Mouse (Mus musculus): ENCODE measurements around the gene Osbpl8.
"Not testable (repeated sequence)": the region's sequence is repeated elsewhere in the genome, so short reads cannot be mapped to it uniquely, and the experiment has no call there.

Gene Osbpl8

DNA sequence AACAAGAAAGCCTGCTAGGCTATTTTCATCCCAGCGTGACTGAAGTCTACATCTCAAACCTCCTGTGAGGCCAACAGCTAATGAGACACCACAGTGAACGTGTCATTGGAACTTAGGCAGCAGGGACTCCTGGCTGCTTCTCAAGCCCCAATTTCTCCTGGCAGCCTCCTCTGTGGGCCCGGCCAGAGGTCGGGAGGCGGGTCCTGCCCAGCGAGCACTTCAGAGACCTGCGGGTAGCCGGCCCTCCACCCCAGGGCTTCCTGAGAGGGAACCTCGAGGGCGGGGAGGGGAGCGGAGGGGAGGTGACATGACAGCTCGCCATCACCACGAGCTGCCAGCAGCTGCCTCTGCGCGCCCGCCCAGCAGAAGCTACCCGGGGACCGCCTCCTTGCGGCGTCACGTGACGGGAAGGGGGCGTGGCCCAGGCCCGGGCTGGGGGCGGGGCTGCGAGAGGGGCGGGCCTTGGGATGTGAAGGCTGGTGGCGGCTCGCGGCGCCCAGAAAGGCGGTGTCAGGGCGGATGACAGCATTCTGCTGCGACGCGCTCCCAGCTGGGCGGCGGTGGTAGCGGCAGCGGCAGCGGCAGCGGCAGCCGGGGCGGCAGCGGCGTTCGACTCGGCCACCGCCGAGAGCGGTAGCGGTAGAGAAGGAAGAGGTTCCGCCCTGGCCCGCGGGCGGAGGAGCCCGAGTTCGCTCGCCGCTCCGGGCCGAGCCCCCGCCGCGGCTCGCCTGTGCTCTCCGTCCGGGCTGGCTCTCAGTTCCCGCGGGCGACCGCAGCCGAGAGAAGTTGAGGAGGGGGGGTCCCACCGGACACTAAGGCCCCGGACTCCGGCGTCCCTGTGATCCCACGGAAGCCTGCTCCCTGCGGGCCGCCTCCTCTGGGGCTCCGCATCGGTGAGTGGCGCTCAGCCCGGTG is at the start of gene Osbpl8:
TSS of gene Osbpl8 (plus strand) at position 449 of the 915 bp plus-strand sequence.
- CTCF ChIA-PET: interaction anchor here (0.7 kb wide), 1 partner anchor 57 kb away, joined by 3 read pairs; no protein-coding TSS in a partner anchor

GRCm38 (mm10) chr10:111117198-111117845 is 47.2 kb upstream of the Osbpl8 start:
- CTCF ChIA-PET: no interaction called here

DNA sequence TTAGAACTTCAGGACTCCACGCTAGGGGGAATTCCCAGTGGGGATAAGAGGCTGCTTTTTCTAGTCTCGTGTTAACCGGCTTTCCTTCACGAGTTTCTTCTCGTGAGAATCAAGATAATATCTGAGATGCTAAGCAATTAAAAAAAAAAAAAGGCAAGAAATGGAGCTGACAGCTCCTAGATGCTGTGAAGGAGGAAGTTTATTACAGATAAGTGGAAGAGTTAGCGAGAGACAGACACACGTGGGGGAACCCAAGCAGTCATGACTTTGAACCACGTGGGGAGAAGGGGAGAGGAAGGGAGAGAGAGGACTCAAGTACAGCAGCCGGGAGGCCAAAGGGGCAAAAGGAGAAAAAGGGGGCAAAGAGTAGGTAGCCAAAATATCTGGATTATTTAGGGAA is 46.3 kb upstream of the Osbpl8 start:
- CTCF ChIA-PET: no interaction called here

DNA sequence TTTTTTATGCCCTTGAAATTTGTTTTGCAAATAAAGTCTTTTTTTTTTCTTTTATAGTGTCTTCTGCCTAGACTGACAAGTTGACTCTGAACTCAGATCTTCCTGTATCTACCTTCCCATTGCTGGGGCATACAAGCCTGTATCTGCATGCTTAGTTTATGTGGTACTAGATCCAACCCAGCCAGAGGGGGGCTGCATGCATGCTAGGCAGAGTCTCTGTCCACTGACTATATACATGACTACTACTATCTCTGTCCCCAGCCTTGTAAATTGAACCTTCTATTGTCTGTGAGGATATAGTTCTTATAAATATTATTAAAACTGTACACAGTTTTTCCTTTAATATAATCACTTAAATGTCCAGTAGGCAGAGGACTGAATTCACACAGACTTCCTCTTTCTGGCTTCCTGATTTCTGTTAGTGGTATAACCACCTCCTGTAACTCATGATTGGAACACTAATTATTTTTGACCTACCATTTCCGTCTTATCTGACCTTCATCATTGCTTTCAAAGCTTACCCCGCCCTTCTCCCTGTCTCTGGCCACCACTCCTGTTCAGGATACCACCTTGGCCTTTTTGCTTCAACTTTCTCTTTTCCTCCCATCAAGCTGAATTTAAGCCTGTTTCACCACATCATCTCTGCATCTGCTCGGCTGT is 45.4 kb upstream of the Osbpl8 start:
- CTCF ChIA-PET: interaction anchor here (0.5 kb wide), 1 partner anchor 12 kb away, joined by 3 read pairs; no protein-coding TSS in a partner anchor

DNA sequence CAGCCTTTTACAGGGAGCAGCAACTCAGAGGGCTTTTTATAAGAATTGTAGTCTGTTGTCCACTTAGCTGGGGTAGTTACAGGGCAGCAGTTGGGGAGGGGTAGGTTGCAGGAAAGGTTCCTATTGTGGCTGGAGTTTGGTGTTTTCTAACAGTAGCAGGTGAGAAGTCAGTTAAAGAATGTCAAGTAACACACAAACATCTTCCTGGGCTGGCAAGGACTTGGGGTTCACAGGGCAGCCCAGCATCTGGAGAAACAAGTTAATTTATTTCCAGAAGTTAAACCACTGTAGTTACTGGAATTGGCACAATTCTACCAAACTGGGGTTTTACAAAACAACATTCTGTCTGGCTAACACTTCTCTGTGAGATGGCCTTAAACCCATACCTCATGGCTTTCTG is 44.8 kb upstream of the Osbpl8 start:
- CTCF ChIA-PET: no interaction called here

GRCm38 (mm10) chr10:111122864-111123398 is 41.6 kb upstream of the Osbpl8 start:
- CTCF ChIA-PET: interaction anchor here (1.0 kb wide), 1 partner anchor 15 kb away, joined by 3 read pairs; no protein-coding TSS in a partner anchor

DNA sequence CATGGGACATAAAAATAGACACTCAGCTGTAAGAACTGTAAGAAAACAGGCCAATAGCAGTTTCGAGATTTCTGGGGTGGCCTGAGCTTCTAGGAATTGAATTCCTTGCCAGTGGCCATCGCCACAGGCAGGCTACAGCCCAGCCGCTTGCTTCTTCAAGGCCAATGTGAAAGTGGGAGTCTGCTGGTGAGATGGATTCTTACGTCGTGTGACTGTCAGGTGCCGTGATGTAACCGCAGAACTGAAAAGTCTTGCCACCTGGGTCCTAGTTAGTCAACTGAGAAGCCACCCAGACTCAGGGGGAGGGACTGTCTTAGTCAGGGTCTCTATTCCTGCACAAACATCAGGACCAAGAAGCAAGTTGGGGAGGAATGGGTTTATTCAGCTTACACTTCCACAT is 40.4 kb upstream of the Osbpl8 start:
- CTCF ChIA-PET: interaction anchor here (1.0 kb wide), 1 partner anchor 17 kb away, joined by 3 read pairs; no protein-coding TSS in a partner anchor

DNA sequence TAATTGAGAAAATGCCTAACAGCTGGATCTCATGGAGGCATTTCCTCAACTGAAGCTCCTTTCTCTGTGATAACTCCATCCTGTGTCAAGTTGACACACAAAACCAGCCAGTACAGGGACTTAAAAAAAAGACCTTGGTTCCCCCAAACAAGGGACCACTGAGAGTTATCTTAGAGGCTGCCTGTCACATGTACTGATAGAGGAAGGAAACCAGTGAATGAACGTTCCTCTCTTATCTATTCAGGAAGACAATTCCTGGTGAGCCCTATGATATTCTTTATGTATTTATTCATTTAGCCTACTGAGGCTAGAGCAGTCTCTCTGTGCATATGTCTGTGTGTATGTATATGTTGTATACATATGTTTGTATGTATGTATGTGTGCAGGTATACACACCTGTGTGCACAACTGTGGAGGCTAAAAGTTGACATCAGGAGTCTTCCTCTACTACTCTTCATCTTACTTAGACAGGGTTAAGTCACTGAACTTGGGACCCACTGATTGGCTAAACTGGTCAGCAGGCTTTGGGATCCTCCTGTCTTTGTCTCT is 39.7 kb upstream of the Osbpl8 start:
- CTCF ChIA-PET: no interaction called here

- CTCF ChIA-PET: no interaction called here
Measured at GRCm38 (mm10) chr10:111127388-111127787, 37.2 kb upstream of the Osbpl8 start.

DNA sequence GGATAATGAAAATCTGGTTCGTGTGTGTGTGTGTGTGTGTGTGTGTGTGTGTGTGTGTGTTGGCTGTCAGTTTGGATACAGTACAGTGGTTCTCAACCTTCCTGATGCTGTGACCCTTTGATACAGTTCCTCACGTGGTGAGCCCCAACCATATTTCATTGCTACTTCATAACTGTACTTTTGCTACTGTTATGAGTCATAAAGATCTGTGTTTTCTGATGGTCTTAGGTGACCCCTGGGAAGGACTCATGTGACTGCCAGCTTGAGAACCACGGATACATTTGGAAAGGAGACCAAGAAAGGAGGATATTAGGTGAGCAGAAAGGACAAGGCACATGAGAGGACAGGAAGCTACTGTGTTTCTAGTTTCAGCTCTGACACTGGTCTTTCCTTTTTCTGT is 36.1 kb upstream of the Osbpl8 start:
- CTCF ChIA-PET: interaction anchor here (0.7 kb wide), 1 partner anchor 351 kb away, joined by 3 read pairs; no protein-coding TSS in a partner anchor

- CTCF ChIA-PET: no interaction called here
Measured at GRCm38 (mm10) chr10:111129867-111130620, 34.5 kb upstream of the Osbpl8 start.

GRCm38 (mm10) chr10:111130872-111131271 is 33.7 kb upstream of the Osbpl8 start:
- CTCF ChIA-PET: interaction anchor here (0.6 kb wide), 1 partner anchor 337 kb away, joined by 5 read pairs; no protein-coding TSS in a partner anchor

GRCm38 (mm10) chr10:111133271-111133670 is 31.3 kb upstream of the Osbpl8 start:
- CTCF ChIA-PET: no interaction called here

- CTCF ChIA-PET: no interaction called here
Measured at GRCm38 (mm10) chr10:111133936-111134335, 30.6 kb upstream of the Osbpl8 start.

- CTCF ChIA-PET: no interaction called here
Measured at GRCm38 (mm10) chr10:111134412-111134957, 30.1 kb upstream of the Osbpl8 start.

DNA sequence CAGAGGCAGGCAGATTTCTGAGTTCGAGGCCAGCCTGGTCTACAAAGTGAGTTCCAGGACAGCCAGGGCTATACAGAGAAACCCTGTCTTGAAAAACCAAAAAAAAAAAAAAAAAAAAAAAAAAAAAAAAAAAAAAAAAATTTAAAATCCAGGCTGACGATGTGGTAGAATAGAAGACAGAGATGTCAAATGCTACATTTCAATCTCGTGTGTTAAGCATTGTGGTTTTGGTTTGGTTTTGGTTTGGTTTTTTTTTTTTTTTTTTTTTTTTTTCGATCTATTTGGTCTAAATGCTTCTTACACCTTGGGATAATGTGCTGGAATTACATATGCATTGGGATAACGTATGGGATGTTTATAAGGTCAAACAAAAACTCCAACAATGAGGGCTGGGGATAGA is 28.2 kb upstream of the Osbpl8 start:
- CTCF ChIA-PET: not testable (repeated sequence)

DNA sequence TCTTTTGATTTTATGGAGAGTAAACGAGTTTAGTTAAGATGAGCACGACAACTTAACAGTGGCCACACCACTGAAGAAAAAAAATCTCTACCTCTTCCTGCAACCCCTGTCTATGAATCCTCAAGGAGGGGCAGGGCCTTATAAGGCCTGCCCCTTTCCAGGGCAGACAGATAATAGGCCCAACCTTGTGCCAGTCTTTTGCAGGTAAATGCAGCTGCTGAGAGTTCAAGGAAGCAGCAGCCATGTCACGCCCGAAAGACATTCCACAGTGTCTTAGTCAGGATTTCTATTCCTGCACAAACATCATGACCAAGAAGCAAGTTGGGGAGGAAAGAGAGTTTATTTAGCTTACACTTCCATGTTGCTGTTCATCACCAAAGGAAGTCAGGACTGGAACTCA is 26.6 kb upstream of the Osbpl8 start:
- CTCF ChIA-PET: no interaction called here

DNA sequence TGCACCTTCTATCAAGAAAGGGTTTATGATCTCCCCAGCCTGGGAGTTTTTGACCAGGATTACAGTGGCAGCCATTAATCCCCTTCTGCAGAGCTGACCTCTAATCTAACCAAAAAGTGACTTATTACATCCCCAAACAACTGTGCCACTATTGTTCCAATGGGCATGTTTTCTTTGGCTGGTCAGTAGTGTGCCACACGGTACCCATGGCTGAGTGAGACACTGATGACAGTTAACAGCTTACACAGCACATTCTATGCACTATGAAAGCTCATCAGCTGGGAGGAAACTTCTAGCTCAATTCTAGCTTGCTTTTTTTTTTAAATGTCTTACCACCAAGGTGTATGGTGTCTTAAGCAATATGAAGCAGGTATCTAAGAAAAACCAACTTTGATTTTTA is 25.4 kb upstream of the Osbpl8 start:
- CTCF ChIA-PET: no interaction called here

DNA sequence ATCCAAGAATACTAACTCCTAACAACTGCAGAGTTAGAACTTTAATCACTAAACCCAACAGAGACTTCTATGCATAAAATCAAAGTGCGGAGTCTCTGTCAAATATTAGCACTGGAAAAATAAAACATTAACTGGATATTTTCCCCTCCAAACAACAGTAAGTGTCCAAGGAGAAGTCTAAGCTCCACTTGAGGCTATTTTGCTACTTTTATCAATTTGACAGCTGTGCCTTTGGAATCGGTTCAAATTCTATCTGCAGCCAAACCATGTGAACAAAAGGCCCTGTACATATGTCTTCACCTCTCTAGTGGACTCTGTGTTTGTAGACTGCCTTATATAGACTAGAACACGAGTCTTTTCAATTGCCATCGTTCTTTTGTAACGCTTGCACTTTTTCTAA is 24.7 kb upstream of the Osbpl8 start:
- CTCF ChIA-PET: no interaction called here

DNA sequence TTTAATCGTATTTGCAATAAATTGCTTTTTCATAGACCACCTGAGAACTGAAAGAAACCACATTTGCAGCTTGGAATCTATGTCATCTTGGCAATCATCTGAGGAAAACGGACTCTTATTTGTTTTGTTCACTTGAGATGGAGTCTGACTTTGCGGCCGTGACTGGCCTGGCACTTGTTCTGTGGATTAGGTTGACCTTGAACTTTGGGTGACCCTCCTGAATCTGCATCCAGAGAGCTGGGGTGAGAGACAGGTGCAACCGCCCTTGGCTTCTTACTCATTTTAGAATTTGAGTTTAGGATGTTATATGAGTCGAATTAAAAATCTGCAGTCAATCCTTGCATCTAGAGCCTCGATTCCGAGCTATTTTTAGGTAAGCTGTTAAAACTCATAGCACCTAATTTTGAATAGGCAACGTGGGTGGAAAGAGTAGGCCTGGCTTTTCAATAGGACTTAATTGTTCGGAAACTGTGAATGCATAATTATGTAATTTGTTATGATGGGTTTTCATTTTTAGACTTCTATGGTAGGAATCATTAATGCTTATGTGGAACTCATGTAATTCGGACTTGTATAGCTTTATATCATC is 20.1 kb upstream of the Osbpl8 start:
- CTCF ChIA-PET: no interaction called here

All from spleen, embryonic (tissue).